Mouse (Mus musculus) heart, embryonic 11.5 days (tissue): Measurements from ENCODE around the gene Nras. TPM values are rescaled to one million over a fixed set of nuclear protein-coding genes. Genes with fewer than 3 reads are reported as not detected.

Experiments
- ATAC-seq: fragments of 200-750 bp; cut with Nextera tagmentation; replicated peaks from 2 replicates; pipeline ENCODE4 v1.8.0; 2017; ENCODE audit warnings: moderate library complexity; ENCODE audit not compliant: insufficient number of reproducible peaks, low FRiP score, low TSS enrichment
- H3K27ac ChIP-seq: fragments of 300-500 bp; sonication (generic); 2 replicates; pipeline ENCODE4 v1.5.1; 2014; ENCODE audit warnings: mild to moderate bottlenecking, low read depth, low read length
- H3K27me3 ChIP-seq: fragments of 300-500 bp; sonication (generic); 2 replicates; pipeline ENCODE4 v1.6.1; 2014; ENCODE audit warnings: mild to moderate bottlenecking, low read length, mixed read lengths; ENCODE audit not compliant: control insufficient read depth, insufficient read depth
- H3K36me3 ChIP-seq: fragments of 300-500 bp; sonication (generic); 2 replicates; pipeline ENCODE4 v1.6.1; 2014; ENCODE audit warnings: mild to moderate bottlenecking, low read length, moderate library complexity, mixed read lengths; ENCODE audit not compliant: control insufficient read depth, insufficient read depth
- H3K4me1 ChIP-seq: fragments of 300-500 bp; sonication (generic); 2 replicates; pipeline ENCODE4 v1.6.1; 2014; ENCODE audit warnings: low read length; ENCODE audit not compliant: control insufficient read depth, insufficient read depth
- H3K4me2 ChIP-seq: fragments of 300-500 bp; sonication (generic); 2 replicates; pipeline ENCODE4 v1.6.1; 2014; ENCODE audit warnings: mild to moderate bottlenecking, moderate library complexity
- H3K4me3 ChIP-seq: fragments of 300-500 bp; sonication (generic); 2 replicates; pipeline ENCODE4 v1.5.1; 2014; ENCODE audit warnings: low read depth, low read length
- H3K9ac ChIP-seq: fragments of 300-500 bp; sonication (generic); 2 replicates; pipeline ENCODE4 v1.6.1; 2014; ENCODE audit warnings: mild to moderate bottlenecking, low read depth, low read length, moderate library complexity
- H3K9me3 ChIP-seq: fragments of 300-500 bp; sonication (generic); replicated peaks from 2 replicates; pipeline ENCODE4 v1.6.1; 2016; ENCODE audit warnings: low read length; ENCODE audit not compliant: control insufficient read depth
- WGBS: fragments of 180-500 bp; shearing (Covaris S2); extraction: QIAGEN DNeasy Blood & Tissue Kit; methylation state at CpG from one replicate; pipeline ENCODE4 v1.1.7; 2014; ENCODE audit not compliant: insufficient replicate concordance; 5-methylcytosine and 5-hydroxymethylcytosine counted together
- polyA plus RNA-seq: library from polyadenylated mRNA; unstranded; fragments of >200 nt; fragmentation: Nextera tagmentation; extraction: Ambion mirVana; gene quantifications from 2 replicates; pipeline ENCODE4 v1.2.1, GENCODE M21; 2014

Gene Nras
- polyA plus RNA-seq, 1 experiment from 2014 or later = 99.1 TPM

DNA sequence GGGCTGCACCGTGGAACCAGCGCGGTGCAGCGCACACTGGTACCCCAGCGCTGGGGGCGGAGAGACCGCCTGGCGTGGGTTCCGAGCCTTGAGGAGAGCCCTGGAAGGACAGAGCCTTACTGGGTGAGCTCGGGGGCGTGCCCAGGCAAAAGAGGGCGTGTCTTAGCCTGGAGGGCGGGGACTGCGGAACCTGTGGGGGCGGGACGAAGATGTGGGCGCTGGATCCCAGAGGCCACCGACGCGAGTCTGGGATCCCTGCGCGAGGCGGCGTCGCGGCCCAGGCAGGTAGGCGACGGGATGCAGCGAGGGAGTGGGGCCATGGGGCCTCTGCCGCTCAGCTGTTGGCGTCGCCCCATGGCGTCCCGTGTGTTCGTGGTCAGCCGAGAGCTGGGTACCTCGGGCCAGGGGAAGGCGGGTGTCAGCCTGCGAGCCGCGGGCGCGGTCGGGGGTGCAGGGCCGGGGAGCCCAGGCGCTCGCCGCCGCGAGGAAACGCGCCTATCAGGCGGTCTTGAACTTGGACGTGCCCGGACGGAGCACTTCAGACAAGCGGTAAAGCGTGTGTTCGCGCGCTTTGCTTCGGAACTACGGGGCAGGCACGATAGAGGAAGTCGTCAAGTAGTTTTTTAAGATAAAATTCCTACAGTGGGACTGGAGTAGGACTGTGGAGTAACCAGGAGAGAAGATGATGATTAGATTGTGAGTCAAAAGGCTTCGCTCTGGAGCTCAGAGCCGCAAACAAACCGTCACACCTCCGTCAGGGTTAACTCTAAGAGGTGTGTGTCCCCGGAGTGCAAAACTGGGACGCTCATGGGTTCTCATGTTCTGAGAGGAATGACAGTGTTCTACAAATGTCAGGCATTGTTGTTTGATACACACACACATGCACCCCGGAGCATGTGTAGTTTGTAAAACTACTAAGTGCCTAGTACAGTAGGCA is 44.6 kb downstream of the Nras start, which contains the start of gene Dennd2c:
TSS of gene Dennd2c (plus strand) at position 151 of the 937 bp plus-strand sequence.
- no peaks in the 10 kb centered on the region for H3K27me3 ChIP-seq
- H3K9ac ChIP-seq = peak within 1 kb of the TSS; percentile 79
- WGBS = under 1% methylated on average over 65 of the region's 72 CpGs

DNA sequence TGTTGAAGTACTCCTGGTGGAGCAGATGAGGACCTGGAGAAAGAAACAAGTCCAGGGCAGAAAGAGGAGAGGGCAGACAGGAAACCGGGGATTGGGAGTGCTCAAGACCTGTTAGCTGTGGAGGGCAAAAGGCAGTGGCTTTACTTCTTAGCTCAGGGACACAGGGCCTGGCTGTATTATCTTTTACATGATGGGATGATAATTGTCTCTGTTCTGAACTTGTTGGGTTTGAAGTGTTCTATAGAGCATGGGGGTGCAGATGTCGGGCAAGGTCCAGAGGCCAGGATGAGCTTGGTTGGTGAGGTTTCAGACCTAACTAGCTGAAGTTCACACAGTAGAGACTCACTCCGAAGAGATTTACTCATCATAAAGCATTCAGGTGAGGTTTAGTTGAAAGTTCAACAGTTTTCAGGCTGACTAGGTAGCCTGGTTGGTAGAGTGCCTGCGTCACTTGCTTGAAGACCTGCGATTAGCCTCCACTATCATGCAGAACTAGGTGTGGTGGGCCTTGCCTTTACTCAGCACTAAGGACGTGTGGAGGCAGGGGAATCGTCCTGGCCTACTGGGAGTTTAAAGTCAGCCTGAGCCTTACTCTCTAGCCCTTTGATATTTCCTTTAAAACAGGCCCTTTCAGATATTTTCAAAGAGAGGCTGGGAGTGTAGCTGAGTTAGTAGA is 49.6 kb downstream of the Nras start:
- Histone ChIP-seq H3K4me2 (peak overlapping the region; percentile 29), H3K36me3 (no peaks in the 10 kb centered on the region), H3K4me3 (no peak overlapping the region), H3K9ac (no peak overlapping the region), H3K4me1 (0 out of 2 replicates have a peak, but pooled peaks cover 2% of the 10 kb centered on the region), H3K27ac (peak overlapping the region; percentile 59; the same call in 1 of the 2 replicates), H3K9me3 (no peaks in the 10 kb centered on the region), H3K27me3 (no peaks in the 10 kb centered on the region)
- WGBS = 74% methylated on average over 7 of the region's 7 CpGs
- ATAC-seq = peak; percentile 77

More for the DNA sequence above, 44.6 kb downstream of the Nras start, which contains the start of gene Dennd2c:
- Histone ChIP-seq H3K27ac (peak within 1 kb of the TSS; percentile 50; the same call in 1 of the 2 replicates), H3K4me1 (peaks cover 4% of the 10 kb centered on the region; the same call in 1 of the 2 replicates), H3K9me3 (no peaks in the 10 kb centered on the region), H3K4me2 (peak within 1 kb of the TSS; percentile 99), H3K36me3 (no peaks in the 10 kb centered on the region), H3K4me3 (peak within 1 kb of the TSS; percentile 83)
- peak; percentile 97 for ATAC-seq

GRCm38 (mm10) chr3:103112216-103112615 is 54.1 kb downstream of the Nras start:
- Histone ChIP-seq H3K9me3 (no peaks in the 10 kb centered on the region), H3K9ac (no peak overlapping the region), H3K36me3 (no peaks in the 10 kb centered on the region), H3K4me1 (0 out of 2 replicates have a peak, but pooled peaks cover 2% of the 10 kb centered on the region), H3K4me3 (no peak overlapping the region), H3K27me3 (no peaks in the 10 kb centered on the region), H3K4me2 (no peak overlapping the region), H3K27ac (no peak overlapping the region)
- ATAC-seq = no peak
- WGBS = 74% methylated on average over 5 of the region's 5 CpGs

Other genes with a start within 250 kb of the Nras start
- gene Sycp1, start 122.2 kb upstream of the Nras start, polyA plus RNA-seq = not detected in 2 replicates
- gene Nr1h5, start 94.2 kb upstream of the Nras start, polyA plus RNA-seq = 0.32 and 0.64 TPM in 2 replicates
- 88.0 and 89.4 TPM in 2 replicates for gene Sike1, start 62.6 kb upstream of the Nras start, polyA plus RNA-seq
- gene Csde1, start 37.9 kb upstream of the Nras start, polyA plus RNA-seq = 335 and 357 TPM in 2 replicates
- gene Ampd1, start 15.7 kb downstream of the Nras start, polyA plus RNA-seq = 0.62 TPM in 1 of 2 replicates, not detected in the other
- 5.0 TPM in 2 replicates for gene Dennd2c, start 44.3 kb downstream of the Nras start, polyA plus RNA-seq
- 141 and 157 TPM in 2 replicates for gene Bcas2, start 113.4 kb downstream of the Nras start, polyA plus RNA-seq
- 15.0 and 15.8 TPM in 2 replicates for gene Trim33, start 221.0 kb downstream of the Nras start, polyA plus RNA-seq